Mouse (Mus musculus): ENCODE measurements at regions not wholly inside any gene's neighbourhood (a gene's known extent, or its start where the extent isn't known, plus 50 kb on each side); places are given as distances from the start of the nearest gene placed in this dataset.

DNA sequence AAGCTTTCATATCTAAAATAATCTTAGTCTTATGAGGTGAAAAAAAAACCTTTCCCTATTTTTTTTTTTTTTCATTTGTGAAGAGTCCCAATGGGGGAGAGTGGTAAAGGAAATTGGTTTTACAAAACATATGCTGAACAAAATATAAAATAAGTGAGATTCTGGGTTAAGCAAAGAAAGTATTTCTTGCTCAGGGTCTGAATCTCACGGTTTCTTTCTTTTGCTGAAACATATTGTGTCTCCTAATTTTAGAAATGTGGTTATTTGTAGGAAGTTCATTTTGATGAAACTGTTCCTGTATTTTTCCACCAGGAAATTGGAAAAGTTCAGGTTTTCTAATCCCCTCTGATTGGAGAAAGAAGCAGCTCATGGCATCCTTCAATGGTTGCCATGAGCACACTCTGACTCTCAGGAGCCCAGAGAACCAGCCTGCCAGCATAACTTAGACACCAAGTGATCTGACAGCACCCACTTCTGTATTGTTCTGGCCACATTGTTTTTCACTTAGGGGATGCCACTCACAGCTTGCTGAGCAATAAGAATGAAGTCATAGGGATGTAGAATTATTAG, 365.9 kb upstream of the Camk1g start:
- 78% methylated on average over 1 of the region's 1 CpGs for WGBS

GRCm38 (mm10) chr1:193734014-193734763, 364.1 kb upstream of the Camk1g start:
- H3K27me3 ChIP-seq (replicated peaks; ENCODE audit: control insufficient read depth, insufficient read depth, low read length), result no peaks in the 10 kb centered on the region
- peaks cover 6% of the 10 kb centered on the region; the same call in 1 of the 2 replicates for H3K4me1 ChIP-seq (ENCODE audit: control insufficient read depth, insufficient read depth, low read length)
- WGBS, result 56% methylated on average over 4 of the region's 4 CpGs
- H3K9me3 ChIP-seq (ENCODE audit: control insufficient read depth, low read length), result no peaks in the 10 kb centered on the region
- ATAC-seq (ENCODE audit: low read depth) (peak; percentile 12; the same call in 1 of the 2 replicates), DNase-seq (ENCODE audit: low spot score) (no peak)
- H3K4me3 ChIP-seq (ENCODE audit: low read depth, low read length), result no peak overlapping the region
- no peak overlapping the region for H3K4me2 ChIP-seq (ENCODE audit: low read depth, low read length)
- H3K9ac ChIP-seq (ENCODE audit: low read depth, low read length), result no peak overlapping the region
- H3K27ac ChIP-seq (replicated peaks; ENCODE audit: low read depth, low read length), result no peak overlapping the region
- H3K36me3 ChIP-seq (ENCODE audit: control insufficient read depth, insufficient read depth, low read length), result no peaks in the 10 kb centered on the region

More for the DNA sequence above, 365.9 kb upstream of the Camk1g start:
- H3K9ac ChIP-seq (ENCODE audit: low read depth, low read length), result no peak overlapping the region
- no peak for DNase-seq (ENCODE audit: low spot score)
- H3K27ac ChIP-seq (replicated peaks; ENCODE audit: low read depth, low read length), result no peak overlapping the region
- H3K9me3 ChIP-seq (ENCODE audit: control insufficient read depth, low read length), result no peaks in the 10 kb centered on the region
- peaks cover 6% of the 10 kb centered on the region; the same call in 1 of the 2 replicates for H3K4me1 ChIP-seq (ENCODE audit: control insufficient read depth, insufficient read depth, low read length)
- no peak for ATAC-seq (ENCODE audit: low read depth)
- H3K36me3 ChIP-seq (ENCODE audit: control insufficient read depth, insufficient read depth, low read length), result no peaks in the 10 kb centered on the region
- no peaks in the 10 kb centered on the region for H3K27me3 ChIP-seq (replicated peaks; ENCODE audit: control insufficient read depth, insufficient read depth, low read length)
- H3K4me2 ChIP-seq (ENCODE audit: low read depth, low read length), result no peak overlapping the region
- no peak overlapping the region for H3K4me3 ChIP-seq (ENCODE audit: low read depth, low read length)

DNA sequence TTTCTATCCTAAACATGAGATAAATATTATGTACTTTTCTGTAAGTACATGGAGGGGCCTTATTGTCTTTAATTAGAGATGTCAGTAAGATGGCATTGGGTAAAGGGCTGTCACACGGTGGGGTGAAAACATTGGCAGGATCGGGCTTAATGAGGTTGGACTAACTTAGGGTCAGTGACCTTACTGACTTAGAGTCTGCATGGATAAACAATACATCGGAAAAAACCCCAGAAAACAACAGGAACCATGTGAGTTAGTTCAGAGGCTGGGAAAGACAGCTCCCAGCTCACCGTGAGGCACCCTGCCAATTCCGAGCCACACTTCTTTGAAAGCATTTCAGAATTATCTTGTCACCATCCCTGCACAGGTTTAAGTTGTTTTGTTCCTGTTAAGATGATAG, 363.3 kb upstream of the Camk1g start:
- WGBS, result 9% methylated on average over 5 of the region's 5 CpGs
- no peaks in the 10 kb centered on the region for H3K36me3 ChIP-seq (ENCODE audit: control insufficient read depth, insufficient read depth, low read length)
- peaks cover 6% of the 10 kb centered on the region; the same call in 1 of the 2 replicates for H3K4me1 ChIP-seq (ENCODE audit: control insufficient read depth, insufficient read depth, low read length)
- H3K27me3 ChIP-seq (replicated peaks; ENCODE audit: control insufficient read depth, insufficient read depth, low read length), result no peaks in the 10 kb centered on the region
- ATAC-seq (ENCODE audit: low read depth) (no peak), DNase-seq (ENCODE audit: low spot score) (no peak)
- no peak overlapping the region for H3K27ac ChIP-seq (replicated peaks; ENCODE audit: low read depth, low read length)
- H3K9ac ChIP-seq (ENCODE audit: low read depth, low read length), result no peak overlapping the region
- no peaks in the 10 kb centered on the region for H3K9me3 ChIP-seq (ENCODE audit: control insufficient read depth, low read length)
- H3K4me2 ChIP-seq (ENCODE audit: low read depth, low read length), result no peak overlapping the region
- no peak overlapping the region for H3K4me3 ChIP-seq (ENCODE audit: low read depth, low read length)

DNA sequence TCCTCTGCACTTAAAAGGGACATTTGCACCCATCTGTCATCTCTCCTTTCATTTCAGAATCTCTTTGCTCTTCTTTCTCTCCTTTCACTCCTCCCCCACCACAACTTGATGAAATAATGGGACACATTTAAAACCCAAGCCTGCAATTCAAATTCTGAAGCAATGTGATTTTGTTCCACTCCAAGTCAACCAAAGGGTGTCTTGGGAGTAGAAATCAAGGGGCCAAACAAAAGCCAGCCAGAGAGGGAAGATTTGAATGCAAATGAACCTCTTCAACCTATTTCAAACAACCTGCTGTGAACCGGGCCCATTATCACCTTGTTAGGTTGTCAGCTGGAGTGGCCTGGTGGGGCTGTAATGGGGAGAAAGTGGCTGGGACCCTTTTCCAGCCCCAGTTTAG, 362.0 kb upstream of the Camk1g start:
- ATAC-seq (ENCODE audit: low read depth), result no peak
- H3K9ac ChIP-seq (ENCODE audit: low read depth, low read length), result no peak overlapping the region
- H3K4me2 ChIP-seq (ENCODE audit: low read depth, low read length), result no peak overlapping the region
- 6% methylated on average over 1 of the region's 1 CpGs for WGBS
- H3K27ac ChIP-seq (replicated peaks; ENCODE audit: low read depth, low read length), result no peak overlapping the region
- H3K9me3 ChIP-seq (ENCODE audit: control insufficient read depth, low read length), result no peaks in the 10 kb centered on the region
- peaks cover 6% of the 10 kb centered on the region; the same call in 1 of the 2 replicates for H3K4me1 ChIP-seq (ENCODE audit: control insufficient read depth, insufficient read depth, low read length)
- no peak for DNase-seq (ENCODE audit: low spot score)
- no peaks in the 10 kb centered on the region for H3K36me3 ChIP-seq (ENCODE audit: control insufficient read depth, insufficient read depth, low read length)
- H3K27me3 ChIP-seq (replicated peaks; ENCODE audit: control insufficient read depth, insufficient read depth, low read length), result no peaks in the 10 kb centered on the region
- H3K4me3 ChIP-seq (ENCODE audit: low read depth, low read length), result no peak overlapping the region

DNA sequence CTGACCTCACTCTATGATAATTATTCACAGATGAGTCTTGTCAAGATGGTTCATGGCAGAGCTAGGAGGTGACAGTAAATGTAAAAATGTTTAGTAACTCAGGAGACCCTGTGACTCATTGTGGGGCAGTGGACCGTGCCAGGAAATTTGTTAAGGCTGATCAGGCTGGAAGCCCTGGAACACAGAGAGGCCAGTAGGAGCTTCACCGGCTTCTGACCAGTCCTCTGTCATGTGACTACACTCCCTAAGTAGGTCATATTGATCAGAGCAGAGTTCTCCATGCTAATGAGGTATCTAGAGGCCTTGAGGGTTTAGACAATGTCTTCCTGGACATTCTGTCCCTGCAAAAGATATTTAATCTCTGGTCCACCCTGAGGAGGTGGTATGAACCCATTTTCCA, 351.8 kb upstream of the Camk1g start:
- Histone ChIP-seq H3K9me3 (ENCODE audit: control insufficient read depth, low read length) (no peaks in the 10 kb centered on the region), H3K4me2 (ENCODE audit: low read depth, low read length) (no peak overlapping the region), H3K27ac (replicated peaks; ENCODE audit: low read depth, low read length) (no peak overlapping the region), H3K4me1 (ENCODE audit: control insufficient read depth, insufficient read depth, low read length) (no peaks in the 10 kb centered on the region), H3K9ac (ENCODE audit: low read depth, low read length) (no peak overlapping the region), H3K4me3 (ENCODE audit: low read depth, low read length) (no peak overlapping the region), H3K27me3 (replicated peaks; ENCODE audit: control insufficient read depth, insufficient read depth, low read length) (no peaks in the 10 kb centered on the region), H3K36me3 (ENCODE audit: control insufficient read depth, insufficient read depth, low read length) (no peaks in the 10 kb centered on the region)
- ATAC-seq (ENCODE audit: low read depth) (no peak), DNase-seq (ENCODE audit: low spot score) (no peak)
- WGBS, result 72% methylated on average over 2 of the region's 2 CpGs

DNA sequence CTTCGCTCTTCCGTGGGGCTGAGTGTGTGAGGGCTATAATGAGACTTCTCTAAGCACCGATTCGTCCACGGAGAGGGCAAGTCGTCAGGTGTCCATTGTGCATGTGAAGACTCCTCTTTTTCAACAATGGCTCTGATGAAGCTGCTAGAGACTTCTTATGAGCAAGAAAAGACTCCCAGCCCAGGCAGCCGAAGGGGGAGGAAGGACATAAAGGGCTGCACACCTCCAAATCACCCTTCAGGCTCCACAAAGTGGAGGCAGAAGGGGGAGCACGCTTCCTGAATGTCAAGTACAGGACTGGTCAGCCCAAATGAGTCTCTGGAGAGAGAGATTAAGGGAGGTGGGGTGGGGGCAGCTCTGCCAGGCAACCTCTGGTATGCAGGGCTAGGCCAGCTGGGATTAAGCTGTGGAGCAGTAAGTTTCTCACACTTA, 350.3 kb upstream of the Camk1g start:
- DNase-seq (ENCODE audit: low spot score) (no peak), ATAC-seq (ENCODE audit: low read depth) (no peak)
- H3K36me3 ChIP-seq (ENCODE audit: control insufficient read depth, insufficient read depth, low read length), result no peaks in the 10 kb centered on the region
- H3K27ac ChIP-seq (replicated peaks; ENCODE audit: low read depth, low read length), result no peak overlapping the region
- no peak overlapping the region for H3K4me2 ChIP-seq (ENCODE audit: low read depth, low read length)
- no peaks in the 10 kb centered on the region for H3K9me3 ChIP-seq (ENCODE audit: control insufficient read depth, low read length)
- no peak overlapping the region for H3K9ac ChIP-seq (ENCODE audit: low read depth, low read length)
- no peak overlapping the region for H3K4me3 ChIP-seq (ENCODE audit: low read depth, low read length)
- 68% methylated on average over 8 of the region's 8 CpGs for WGBS
- H3K4me1 ChIP-seq (ENCODE audit: control insufficient read depth, insufficient read depth, low read length), result no peaks in the 10 kb centered on the region
- H3K27me3 ChIP-seq (replicated peaks; ENCODE audit: control insufficient read depth, insufficient read depth, low read length), result no peaks in the 10 kb centered on the region

- no peaks in the 10 kb centered on the region for H3K9me3 ChIP-seq (ENCODE audit: control insufficient read depth, low read length)
- no peak overlapping the region for H3K9ac ChIP-seq (ENCODE audit: low read depth, low read length)
- H3K36me3 ChIP-seq (ENCODE audit: control insufficient read depth, insufficient read depth, low read length), result no peaks in the 10 kb centered on the region
- ATAC-seq (ENCODE audit: low read depth) (no peak), DNase-seq (ENCODE audit: low spot score) (no peak)
- 56% methylated on average over 4 of the region's 4 CpGs for WGBS
- H3K4me1 ChIP-seq (ENCODE audit: control insufficient read depth, insufficient read depth, low read length), result no peaks in the 10 kb centered on the region
- no peak overlapping the region for H3K27ac ChIP-seq (replicated peaks; ENCODE audit: low read depth, low read length)
- H3K4me2 ChIP-seq (ENCODE audit: low read depth, low read length), result no peak overlapping the region
- H3K27me3 ChIP-seq (replicated peaks; ENCODE audit: control insufficient read depth, insufficient read depth, low read length), result no peaks in the 10 kb centered on the region
- no peak overlapping the region for H3K4me3 ChIP-seq (ENCODE audit: low read depth, low read length)
Measured at GRCm38 (mm10) chr1:193715328-193715727, 345.2 kb upstream of the Camk1g start.

DNA sequence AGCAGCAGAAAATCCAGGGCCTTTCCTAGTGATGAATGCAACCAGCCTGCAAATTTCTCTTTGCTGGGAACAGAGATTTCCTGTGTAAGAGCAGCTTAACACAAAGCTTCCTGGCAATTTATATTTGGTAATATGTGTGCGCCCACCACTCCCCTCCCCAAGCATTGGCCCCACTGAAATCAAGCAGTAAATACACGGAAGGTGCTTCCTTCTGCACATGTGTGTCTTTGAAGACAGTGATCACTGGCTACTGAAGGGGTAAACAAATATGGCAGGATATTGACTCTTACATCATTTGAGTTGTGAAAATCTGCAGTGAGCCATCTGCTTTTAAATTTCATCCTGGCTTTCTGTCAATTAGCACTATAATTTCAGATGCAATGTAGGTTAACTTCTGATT, 344.5 kb upstream of the Camk1g start:
- 70% methylated on average over 2 of the region's 2 CpGs for WGBS
- no peaks in the 10 kb centered on the region for H3K36me3 ChIP-seq (ENCODE audit: control insufficient read depth, insufficient read depth, low read length)
- H3K27ac ChIP-seq (replicated peaks; ENCODE audit: low read depth, low read length), result no peak overlapping the region
- no peaks in the 10 kb centered on the region for H3K9me3 ChIP-seq (ENCODE audit: control insufficient read depth, low read length)
- no peak overlapping the region for H3K9ac ChIP-seq (ENCODE audit: low read depth, low read length)
- H3K4me3 ChIP-seq (ENCODE audit: low read depth, low read length), result no peak overlapping the region
- no peak overlapping the region for H3K4me2 ChIP-seq (ENCODE audit: low read depth, low read length)
- H3K27me3 ChIP-seq (replicated peaks; ENCODE audit: control insufficient read depth, insufficient read depth, low read length), result no peaks in the 10 kb centered on the region
- DNase-seq (ENCODE audit: low spot score), result no peak
- no peaks in the 10 kb centered on the region for H3K4me1 ChIP-seq (ENCODE audit: control insufficient read depth, insufficient read depth, low read length)
- ATAC-seq (ENCODE audit: low read depth), result no peak

DNA sequence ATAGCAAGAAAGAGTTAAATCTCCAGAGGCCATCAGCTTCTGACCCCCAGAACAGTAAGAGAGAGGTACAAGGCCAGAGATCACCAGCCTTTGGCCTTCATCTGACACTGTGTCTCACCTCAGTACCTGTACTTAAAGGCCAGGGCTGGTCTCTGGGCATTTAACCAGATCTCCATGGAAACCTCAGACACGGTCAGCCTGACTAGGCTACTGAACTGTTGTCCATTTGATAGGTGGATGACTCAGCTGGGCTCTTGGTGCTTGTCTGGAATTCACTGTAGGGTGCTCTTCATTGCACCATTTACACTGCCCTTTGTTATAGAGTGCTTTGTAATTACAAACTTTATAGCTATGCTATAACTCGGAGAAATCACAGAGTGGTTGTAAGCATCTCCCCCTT, 335.1 kb upstream of the Camk1g start:
- DNase-seq (ENCODE audit: low spot score) (no peak), ATAC-seq (ENCODE audit: low read depth) (no peak)
- Histone ChIP-seq H3K27ac (replicated peaks; ENCODE audit: low read depth, low read length) (no peak overlapping the region), H3K9me3 (ENCODE audit: control insufficient read depth, low read length) (no peaks in the 10 kb centered on the region), H3K27me3 (replicated peaks; ENCODE audit: control insufficient read depth, insufficient read depth, low read length) (no peaks in the 10 kb centered on the region), H3K9ac (ENCODE audit: low read depth, low read length) (no peak overlapping the region), H3K4me2 (ENCODE audit: low read depth, low read length) (no peak overlapping the region), H3K36me3 (ENCODE audit: control insufficient read depth, insufficient read depth, low read length) (no peaks in the 10 kb centered on the region), H3K4me1 (ENCODE audit: control insufficient read depth, insufficient read depth, low read length) (no peaks in the 10 kb centered on the region), H3K4me3 (ENCODE audit: low read depth, low read length) (no peak overlapping the region)
- 50% methylated on average over 2 of the region's 2 CpGs for WGBS
